Mouse (Mus musculus) brain, embryonic 14.5 days (tissue): Measurements from ENCODE around the gene Hoxd12. TPM values are rescaled to one million over a fixed set of nuclear protein-coding genes. Genes with fewer than 3 reads are reported as not detected.

ENCODE experiments used
- DNase-seq: peaks from one replicate; pipeline ENCODE4 v3.0.0-alpha.2; 2011; ENCODE audit warnings: low read depth
- CTCF ChIP-seq: fragments of 200-500 bp; IDR thresholded peaks from 2 replicates; pipeline ENCODE4 v1.5.1; 2012; ENCODE audit warnings: inconsistent platforms, mild to moderate bottlenecking, moderate library complexity, borderline replicate concordance; ENCODE audit not compliant: insufficient read depth, insufficient read length; ENCODE audit errors: extremely low read depth
- POLR2A ChIP-seq: fragments of 200-500 bp; IDR thresholded peaks from 2 replicates; pipeline ENCODE4 v1.6.1; 2012; ENCODE audit warnings: mild to moderate bottlenecking, inconsistent platforms, borderline replicate concordance; ENCODE audit not compliant: poor library complexity, insufficient read depth, insufficient read length, severe bottlenecking; ENCODE audit errors: extremely low read depth
- polyA plus RNA-seq: library from polyadenylated mRNA; depleted of rRNA; stranded (reverse); fragments of >200 nt; gene quantifications from 2 replicates; pipeline ENCODE4 v1.2.3, GENCODE M21; 2012

The Hoxd12 gene
- polyA plus RNA-seq, 1 experiment = not detected

GRCm38 (mm10) chr2:74676376-74677052 lies 1.7 kb downstream of the Hoxd12 start:
- DNase-seq = no peak
- TF ChIP-seq CTCF = no peak
- no peak for TF ChIP-seq POLR2A

GRCm38 (mm10) chr2:74677106-74677505 lies 2.3 kb downstream of the Hoxd12 start:
- DNase-seq = no peak

GRCm38 (mm10) chr2:74678891-74679595 lies 4.2 kb downstream of the Hoxd12 start, which contains the start of gene Hoxd11:
Hoxd11 (plus strand) TSS chr2:74679557.
- no peak for DNase-seq
- TF ChIP-seq CTCF (no peak), POLR2A (no peak)

More at GRCm38 (mm10) chr2:74677106-74677505, 2.3 kb downstream of the Hoxd12 start:
- TF ChIP-seq POLR2A (no peak), CTCF (no peak)

DNA sequence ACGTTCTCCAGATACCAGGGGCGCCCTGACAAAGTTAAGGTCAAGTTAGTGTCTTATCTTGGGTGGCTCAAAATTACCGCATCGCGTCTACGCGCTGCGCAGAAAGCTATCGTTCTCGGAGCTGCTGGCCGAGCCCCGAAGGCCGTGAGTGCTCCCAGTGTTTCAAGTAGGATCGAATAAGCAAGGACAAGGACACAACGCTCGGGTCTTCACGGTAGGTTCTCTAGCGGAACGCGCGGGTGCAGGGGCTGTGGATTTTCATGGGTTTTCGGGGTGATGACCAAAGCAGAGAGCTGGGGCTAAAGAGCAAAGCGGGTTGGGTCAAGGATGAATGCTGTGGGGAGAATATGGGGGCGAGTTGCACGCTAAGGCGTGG lies 4.8 kb downstream of the Hoxd12 start:
- DNase-seq = no peak
- TF ChIP-seq POLR2A (no peak), CTCF (no peak)

DNA sequence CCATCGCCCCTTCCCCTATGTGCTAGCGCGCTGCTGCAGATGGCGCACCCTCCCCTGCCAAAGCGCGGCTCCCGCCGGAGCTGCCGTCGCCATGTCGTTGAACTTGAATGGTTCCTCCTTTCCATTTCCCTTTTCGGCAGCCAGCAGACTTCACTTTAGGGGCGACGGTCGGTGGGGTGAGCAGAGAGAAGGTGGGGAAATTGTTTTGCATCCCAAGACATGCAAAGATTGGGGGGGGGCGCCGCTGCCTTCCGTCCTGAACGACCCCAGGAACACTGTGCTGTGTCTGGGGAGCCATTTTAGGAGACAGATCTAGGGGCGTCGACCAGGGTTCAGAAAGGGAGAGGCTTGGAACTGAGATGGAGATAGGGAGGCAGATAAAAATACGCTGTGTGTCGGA lies 5.2 kb downstream of the Hoxd12 start:
- TF ChIP-seq POLR2A = no peak
- TF ChIP-seq CTCF = no peak
- no peak for DNase-seq

DNA sequence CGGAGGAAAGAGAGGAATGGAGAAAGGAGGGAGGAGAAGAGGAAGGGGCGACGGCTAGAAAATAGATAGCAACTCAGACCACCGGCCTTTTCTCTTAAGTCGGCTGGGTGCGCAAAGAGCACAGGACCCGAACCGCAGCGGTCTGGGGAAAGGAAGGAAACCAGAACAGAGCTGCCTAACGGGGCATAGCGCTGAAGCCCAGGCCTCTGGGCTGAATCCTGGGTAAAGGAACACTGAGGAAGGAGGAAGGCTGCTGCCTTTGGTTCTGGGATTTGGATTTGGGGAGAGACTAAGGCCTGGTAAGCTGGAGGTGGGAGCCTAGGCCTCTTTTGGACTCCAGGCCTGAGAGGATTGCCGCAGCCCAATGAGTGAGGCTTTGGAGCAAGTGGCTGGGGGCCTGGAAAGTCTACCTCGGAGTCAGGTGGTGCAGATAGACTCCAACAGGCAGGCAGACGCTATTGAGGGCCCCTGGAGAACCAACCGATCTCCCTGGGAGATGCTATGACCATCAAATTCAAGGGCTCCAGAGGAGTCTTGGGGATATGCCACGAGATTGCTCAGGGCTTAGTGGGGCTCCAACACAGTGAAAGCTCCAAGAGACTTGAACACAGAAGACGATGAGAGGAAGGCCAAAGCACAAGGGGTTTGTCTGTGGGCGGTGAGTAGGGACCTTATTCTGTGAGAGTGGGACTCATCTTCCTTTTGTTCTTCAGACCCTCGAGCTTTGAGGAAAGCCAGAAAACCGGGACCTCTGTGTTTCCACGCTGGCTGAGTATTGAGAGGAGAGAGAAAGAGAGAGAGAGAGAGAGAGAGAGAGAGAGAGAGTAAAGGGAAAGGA lies 6.0 kb downstream of the Hoxd12 start:
- TF ChIP-seq POLR2A (no peak), CTCF (no peak)
- DNase-seq = no peak

- DNase-seq = no peak
- no peak for TF ChIP-seq POLR2A
- TF ChIP-seq CTCF = no peak
Observed at GRCm38 (mm10) chr2:74681594-74682531, 7.0 kb downstream of the Hoxd12 start.

DNA sequence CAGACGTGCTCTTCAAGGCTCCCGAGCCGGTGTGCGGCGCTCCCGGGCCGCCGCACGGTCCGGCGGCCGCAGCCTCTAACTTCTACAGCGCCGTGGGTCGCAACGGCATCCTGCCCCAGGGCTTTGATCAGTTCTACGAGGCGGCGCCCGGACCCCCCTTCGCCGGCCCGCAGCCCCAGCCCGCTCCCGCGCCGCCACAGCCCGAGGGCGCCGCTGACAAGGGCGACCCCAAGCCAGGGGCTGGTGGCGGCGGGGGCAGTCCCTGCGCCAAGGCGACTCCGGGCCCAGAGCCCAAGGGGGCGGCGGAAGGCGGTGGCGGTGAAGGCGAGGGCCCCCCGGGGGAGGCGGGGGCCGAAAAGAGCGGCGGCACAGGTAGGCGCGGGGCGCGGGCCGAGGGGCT lies 8.0 kb downstream of the Hoxd12 start:
- no peak for TF ChIP-seq CTCF
- TF ChIP-seq POLR2A = no peak
- DNase-seq = no peak

- TF ChIP-seq POLR2A (no peak), CTCF (no peak)
- no peak for DNase-seq
Observed at GRCm38 (mm10) chr2:74683471-74683951, 8.7 kb downstream of the Hoxd12 start.

DNA sequence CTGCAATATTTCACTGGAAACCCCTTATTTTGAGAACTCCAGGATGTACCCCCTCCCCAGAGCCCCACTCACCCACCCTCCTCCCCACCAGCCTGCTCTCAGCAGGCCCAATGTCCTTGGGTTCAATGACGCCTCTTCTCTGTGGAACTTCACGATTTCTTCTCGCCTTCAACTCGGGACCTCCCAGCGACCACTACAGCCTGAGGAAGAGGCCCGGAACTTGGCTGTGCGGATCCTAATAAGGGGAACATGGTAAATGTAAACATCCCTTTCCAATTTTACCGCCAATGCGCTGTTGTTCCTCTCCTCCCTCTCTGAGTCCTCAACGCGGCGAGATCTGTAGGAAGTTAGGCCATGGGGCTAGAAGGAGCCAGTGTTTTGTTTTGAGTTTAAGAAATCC lies 9.3 kb downstream of the Hoxd12 start:
- TF ChIP-seq CTCF (no peak), POLR2A (no peak)
- no peak for DNase-seq

GRCm38 (mm10) chr2:74685059-74685603 lies 10.3 kb downstream of the Hoxd12 start:
- DNase-seq = no peak
- TF ChIP-seq POLR2A (no peak), CTCF (no peak)
